Mouse (Mus musculus) gastrocnemius, adult 18-20 months (tissue): ENCODE results near the gene Eif4e1b. TPM values are rescaled to one million over a fixed set of nuclear protein-coding genes. Genes with fewer than 3 reads are reported as not detected.
"Not testable (repeated sequence)": the region's sequence is repeated elsewhere in the genome, so short reads cannot be mapped to it uniquely, and the experiment has no call there.

Experiments used
- DNase-seq: peaks from one replicate; pipeline ENCODE4 v3.0.0; 2021; ENCODE audit warnings: low spot score
- total RNA-seq, 2 experiments: library from RNA; stranded (reverse); gene quantifications; 2 replicates each; pipeline ENCODE4 v1.2.3; 2021

Eif4e1b gene
- total RNA-seq, 2 experiments from 2014 or later = not detected

DNA sequence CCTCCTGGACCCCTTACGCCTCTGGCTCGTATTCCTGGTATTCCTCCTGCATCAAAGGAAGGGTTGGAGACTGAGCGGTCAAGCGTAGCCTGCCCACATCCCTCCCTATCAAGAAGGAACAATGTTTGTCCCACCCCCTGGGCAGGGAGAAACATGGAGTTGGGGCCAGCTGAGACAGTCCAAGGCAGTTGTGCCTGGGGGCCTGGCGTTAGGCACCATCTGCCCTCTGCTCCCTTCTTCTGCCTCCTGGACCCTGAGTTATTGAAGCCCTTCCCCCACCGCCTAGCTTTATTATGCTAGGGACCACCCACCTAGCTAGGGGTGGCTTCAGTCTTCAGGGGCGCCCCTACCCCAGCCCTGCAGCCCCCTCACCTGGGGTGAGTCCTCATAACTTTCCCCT, 24.3 kb upstream of the Eif4e1b start:
- DNase-seq = no peak

DNA sequence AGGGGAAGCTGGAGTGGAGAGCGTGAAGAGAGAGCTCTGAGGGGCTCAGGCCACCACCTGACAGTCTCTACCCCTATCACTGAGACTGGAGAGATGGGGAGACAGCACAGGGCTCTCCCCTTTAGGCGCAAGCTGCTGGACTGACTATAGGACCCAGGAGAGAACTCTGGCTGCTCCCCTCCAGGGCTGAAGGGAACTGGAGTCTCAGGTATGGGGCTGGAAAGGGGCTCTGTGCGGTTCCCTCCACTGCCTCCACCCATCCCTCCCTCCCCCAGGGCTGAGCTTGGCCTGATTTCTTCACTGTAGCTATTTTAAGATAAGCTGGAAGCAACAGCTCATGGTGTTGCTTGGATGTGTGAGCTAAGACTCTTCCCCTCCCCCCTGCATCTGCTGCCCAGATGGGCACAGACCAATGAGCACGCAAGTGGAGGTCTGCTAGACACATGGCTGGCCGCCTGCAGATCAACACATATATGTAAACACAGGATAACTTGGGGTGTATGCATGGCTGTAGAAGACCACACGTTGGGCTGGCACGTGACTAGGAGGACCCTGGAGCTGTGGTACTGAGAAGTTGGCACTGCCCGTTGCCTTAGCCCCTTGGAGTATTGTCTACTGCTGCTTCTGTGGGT, 23.5 kb upstream of the Eif4e1b start:
- DNase-seq = peak; percentile 35

DNA sequence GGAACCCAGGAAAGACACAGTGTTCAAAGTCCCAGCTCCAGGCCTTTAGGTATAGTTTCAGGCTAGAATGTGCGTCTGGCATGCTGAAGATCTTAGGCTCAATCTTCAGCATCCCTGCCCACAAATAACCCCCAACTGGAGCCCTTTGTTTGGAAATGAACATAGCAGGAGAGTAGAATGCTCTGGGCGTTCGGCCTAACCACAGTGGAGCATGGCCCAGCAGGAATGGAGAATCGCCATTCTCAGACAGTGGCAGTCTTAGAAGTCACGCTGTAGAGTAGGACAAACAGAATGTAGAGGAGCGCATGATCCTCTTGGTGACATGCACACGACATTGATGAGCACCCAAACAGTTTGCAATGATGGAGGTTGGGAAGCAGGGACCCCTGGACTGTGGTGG, 22.9 kb upstream of the Eif4e1b start:
- DNase-seq = no peak

DNA sequence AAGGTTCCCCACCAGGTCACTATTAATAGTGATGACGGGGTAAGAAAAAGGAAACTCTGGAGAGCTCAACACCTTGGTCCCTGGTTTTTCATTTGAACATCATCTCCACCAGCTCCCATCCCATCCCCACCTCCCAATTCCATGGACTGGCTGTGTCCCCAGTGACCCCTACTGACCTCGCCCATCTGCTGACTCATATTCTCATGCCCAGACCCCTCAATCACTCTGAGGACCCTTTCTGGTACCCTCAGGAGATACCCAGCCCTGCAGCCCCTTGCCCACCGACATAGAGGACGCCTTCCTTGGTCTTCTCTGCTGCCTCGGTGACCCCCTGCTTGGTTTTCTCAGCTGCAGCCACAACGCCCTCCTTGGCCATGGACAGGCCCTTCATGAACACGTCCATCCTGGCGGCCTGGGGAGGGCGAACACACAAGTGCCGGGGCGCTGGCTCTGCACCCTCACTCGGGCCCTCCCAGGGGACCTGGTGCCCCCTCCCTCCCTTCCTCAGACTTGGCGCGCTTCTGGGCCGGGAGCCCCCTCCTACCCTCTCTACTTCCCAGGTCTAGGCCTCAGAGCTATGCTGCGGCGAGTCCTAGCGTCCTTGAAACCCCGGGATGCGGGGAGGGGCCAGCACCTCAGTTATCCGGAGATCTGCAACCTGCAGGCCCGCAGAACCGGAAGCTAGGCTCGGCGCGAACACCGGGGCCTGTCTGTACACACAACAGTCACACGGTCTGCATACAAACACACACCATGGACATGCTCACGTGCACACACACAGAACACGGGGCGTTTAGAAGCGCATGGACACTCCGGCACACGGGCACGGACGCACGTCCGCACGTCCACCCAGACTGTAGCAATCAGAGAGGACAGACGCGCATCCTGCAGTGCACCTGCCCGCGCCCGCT, 18.3 kb upstream of the Eif4e1b start:
- DNase-seq = no peak

DNA sequence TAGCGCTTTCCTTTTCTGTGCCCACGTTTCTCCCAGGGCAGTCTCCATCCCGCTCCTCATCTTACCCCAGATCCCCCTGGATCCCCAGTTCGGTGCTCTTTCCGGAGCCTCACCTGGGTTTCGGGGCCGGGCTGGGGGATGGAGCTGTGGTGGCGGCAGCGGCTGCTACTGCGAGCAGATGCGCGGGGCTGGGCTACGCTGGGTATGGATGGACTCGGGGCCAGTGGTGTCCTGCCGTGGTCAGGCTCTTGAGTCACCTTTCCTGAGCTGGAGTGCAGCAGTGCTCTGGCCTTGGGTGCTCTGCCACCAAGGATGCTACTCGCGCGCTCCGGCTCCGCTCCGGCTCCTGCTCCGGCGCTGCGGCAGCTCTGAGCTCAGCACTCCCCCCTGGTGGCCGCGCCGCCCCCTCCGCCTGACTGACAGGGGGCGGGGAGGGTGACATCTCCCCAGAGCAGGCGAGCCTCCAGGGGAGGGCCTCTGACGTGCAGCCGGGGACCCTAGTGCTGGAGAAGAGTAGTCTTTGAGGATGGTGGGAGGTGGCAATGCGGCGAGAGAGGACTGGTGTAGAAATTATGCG, 17.5 kb upstream of the Eif4e1b start, which contains the start of gene Sncb:
Gene Sncb, minus strand, starts transcription at position 404 of the 577 bp plus-strand sequence.
- peak; percentile 32 for DNase-seq

DNA sequence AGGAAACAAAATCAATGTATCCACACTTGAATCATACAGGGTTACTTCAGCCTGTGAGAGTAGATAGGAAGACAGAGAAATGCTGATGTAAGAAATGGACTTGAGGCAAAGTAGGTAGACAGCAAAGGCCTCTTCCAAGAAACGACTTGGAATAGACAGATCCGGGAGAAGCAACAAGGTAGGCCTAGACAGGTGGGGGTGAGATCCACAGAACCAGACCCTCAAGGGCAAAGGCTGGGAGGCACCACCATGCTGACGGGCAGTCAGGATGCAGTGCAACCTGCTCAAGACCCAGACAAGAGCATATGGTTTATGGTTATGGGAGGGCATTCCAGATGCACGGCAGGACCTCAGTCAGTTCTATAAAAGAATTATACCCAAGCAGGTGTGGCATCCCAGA, 16.8 kb upstream of the Eif4e1b start:
- no peak for DNase-seq

DNA sequence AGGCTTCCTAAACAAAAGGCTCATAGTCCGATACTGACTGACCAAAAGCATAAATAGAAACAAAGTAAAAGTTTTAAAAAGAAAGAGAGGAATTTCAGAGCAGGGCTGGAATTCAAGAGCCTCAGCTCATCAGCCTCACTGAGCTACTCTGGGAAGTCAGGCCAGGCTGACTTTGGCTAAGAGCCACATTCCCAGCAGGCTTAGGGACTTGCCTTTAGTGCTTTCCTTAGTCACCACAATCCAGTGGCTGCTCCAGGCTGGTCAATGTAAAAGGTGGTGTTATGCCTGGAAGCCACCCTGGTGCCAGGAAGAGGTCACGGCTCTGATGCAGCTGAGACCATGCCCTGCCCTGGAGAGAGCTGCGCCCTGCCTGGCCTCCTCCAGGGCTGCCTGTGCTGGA, 3.2 kb upstream of the Eif4e1b start:
- peak; percentile 30 for DNase-seq

DNA sequence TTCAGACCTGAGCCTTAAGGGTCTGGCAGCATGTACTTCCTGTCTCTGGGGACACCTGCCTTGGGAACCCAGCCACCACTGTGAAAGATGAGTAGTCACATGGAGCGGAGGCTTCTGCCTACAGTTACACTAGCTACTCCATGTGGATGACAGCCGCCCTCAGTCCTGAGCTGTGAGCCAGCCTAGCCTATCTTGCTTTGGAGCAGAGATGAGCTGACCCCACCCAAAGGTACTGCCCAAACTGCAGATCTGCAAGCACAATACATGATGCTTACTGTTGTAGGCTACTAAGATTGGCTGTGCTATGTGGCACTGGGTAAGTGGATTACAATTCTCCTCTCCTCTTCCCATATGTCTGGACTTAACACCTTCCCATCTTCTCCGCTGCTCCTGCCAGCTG, 2.7 kb upstream of the Eif4e1b start:
- peak; percentile 36 for DNase-seq

DNA sequence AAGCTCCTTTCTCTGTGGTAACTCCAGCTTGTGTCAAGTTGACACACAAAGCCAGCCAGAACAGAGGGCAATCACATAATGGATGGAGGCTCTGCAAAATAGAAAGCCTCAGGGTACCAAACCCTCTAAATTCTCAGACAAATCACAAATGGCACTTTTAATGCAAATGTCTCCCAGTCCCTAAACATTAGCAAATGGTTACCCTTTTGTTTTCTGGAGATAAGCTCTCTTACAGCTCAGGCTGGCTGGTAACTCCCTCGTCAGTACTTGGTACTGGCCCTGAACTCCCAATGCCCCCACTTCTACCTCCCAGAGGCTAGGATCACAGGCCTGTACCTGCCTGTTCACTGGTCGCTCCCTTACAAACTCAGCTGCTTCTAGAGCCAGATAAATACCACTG, 563 bp upstream of the Eif4e1b start:
- no peak for DNase-seq

DNA sequence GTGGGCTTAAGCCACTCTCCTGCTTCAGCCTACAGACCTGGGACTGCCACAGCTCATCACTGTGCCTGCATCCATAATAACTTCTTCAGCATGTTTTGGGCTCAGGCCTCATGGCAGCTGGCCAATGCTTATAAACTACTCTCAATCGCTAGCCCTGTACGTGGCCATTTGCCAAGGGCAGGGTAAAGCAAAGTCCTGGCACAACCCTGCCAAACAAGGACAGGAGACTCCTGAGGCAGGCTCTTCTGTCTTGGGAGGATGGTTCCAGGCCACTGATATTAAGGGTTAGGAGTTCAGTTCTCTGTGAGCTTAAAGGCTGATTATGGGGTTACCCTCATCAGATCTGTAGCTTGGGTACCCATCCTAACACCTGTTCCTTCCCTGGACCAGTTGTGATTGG, 3.8 kb downstream of the Eif4e1b start:
- not testable (repeated sequence) for DNase-seq

DNA sequence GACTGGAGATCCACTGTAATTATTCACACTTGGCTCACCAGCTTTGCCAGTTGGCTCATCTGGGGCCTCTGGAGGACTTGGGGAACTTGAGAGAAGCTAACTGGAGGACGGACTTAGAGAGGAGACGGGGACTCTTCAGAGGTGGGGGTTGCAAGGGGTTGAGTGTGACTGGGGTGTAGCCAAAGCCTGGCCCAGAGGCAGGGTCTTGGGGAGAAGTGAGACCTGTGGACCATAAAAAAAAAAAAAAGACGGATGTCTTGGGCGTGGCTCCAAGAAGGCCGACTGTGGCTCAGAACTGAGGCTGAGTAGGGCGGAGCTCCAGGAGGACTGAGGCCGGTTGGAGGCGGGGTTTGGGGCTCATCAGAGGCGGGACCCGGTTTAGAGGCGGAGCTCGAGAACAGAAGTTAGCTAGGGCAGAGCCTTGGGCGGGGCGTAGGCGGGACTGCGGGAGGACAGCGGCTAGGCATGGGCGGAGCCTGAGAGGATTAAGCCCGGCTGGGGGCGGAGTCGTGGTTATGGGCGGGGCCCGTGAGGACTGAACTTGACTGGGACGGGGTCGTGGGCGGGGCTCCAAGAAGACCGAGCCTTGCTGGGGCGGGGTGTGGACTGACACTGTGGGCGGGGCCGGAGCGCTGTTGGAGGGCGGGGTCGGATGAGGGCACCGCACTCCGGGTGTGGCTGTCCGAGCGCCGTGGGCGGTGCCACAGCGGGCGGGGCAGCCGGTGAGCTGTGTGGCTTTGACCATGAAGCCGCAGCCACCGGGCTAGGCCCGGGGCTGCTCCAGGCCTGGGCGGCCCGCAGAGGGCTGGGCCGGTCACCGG, 5.2 kb downstream of the Eif4e1b start, which contains the start of gene Tspan17:
Gene Tspan17, plus strand, starts transcription at position 638 of the 821 bp plus-strand sequence.
- peak; percentile 99 for DNase-seq

DNA sequence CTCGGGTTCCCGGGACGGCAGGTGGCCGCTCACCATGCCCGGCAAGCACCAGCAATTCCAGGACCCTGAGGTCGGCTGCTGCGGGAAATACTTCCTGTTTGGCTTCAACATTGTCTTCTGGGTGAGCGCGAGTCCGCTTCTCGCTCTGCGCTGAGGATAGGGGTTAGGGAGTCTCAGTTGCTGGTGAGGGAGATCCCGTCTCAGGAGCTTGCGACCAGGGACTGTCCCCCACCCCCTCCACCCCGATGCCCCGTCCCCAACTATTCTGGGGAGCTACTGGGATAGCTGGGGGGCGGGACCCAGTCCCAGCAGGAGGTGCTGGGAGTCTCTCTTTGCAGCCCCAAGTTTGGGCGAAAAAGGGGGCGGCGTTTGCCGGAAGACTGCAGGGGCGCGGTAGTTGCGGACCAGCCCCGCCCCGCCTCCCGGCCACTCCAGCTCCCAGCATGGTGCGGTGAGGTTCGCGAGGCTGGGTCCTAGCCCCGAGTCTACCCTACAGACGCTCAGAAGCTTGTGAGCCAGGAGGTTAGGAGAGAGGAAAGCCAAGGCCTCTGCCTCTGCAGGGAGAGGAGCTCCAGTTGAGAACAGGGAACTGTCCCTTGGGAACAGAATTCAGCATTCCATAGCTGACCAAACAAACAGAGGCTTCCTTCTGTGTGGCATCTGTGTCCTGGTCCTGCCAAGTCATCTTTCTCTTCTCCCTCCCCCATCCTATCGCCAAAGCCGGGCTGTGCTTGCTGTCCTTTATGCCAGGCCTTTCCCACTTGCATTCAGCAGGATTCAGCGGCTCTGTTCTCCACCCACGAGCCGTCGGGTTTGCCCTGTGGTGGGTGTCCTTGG, 6.0 kb downstream of the Eif4e1b start:
- DNase-seq = peak; percentile 50

DNA sequence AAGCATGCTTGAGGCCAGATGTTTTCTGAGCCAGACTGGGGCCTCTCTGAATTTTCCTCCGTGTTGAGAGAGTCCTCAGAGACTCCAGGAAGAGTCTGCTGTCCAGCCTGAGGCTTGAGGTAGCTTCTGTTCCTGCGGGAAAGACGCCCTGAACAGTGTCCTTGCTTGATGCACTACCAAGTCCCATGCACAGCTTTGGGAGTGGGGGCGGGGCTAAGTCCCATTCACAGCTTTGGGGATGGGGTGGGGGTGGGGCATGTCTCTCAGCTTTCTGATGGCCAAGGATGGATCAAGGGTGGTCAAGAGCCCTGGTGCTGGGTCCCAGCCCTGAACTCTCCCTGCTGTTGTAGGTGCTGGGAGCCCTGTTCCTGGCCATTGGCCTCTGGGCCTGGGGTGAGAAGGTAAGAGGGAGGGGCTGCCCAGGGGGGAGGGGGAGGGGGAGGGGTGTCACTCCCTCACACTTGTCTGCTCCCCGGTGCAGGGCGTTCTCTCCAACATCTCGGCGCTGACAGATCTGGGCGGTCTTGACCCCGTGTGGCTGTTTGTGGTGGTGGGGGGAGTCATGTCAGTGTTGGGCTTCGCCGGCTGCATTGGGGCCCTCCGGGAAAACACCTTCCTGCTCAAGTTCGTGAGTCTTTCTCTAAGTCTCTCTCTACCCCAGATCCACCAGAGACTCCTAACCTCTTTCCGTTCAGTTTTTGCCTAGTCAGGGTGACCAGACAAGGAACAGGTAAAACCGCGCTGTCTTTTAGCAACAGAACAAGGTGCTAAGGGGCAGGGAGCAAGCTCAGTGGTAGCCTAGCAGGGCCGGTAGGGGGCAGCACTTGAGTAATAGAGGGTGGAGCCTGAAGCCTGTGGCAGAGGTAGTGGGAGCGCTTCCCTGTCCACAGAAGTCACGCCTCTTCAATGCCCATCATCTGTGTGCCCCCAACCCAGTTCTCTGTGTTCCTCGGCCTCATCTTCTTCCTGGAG, 8.7 kb downstream of the Eif4e1b start:
- no peak for DNase-seq

DNA sequence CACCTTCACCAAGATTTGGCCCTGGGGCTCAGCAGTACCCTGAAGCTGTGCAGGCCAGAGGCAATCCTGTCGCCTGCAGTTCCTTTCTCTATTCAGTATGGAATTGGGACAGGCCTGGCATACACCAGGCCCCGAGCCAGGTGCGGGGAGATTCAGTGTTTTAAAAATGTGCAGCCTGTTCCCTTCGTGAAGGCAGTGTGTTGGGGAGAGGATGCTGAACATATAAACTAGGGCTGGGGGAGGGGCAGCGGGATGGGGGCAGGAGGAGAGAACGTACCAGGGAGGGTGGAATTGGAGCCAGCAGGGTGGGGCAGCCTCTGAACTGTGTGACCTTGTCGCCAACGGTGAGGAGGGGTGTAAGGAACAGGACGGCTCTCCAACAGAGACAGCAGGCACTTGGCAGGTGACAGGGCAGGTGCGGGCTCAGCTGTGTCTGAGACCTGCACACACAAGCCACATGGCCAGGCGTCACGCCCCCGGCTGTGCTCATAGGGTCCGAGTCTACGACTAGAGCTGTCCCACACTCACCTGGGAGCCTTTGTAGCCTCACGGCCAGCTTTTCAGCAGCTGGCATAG, 10.3 kb downstream of the Eif4e1b start:
- no peak for DNase-seq

DNA sequence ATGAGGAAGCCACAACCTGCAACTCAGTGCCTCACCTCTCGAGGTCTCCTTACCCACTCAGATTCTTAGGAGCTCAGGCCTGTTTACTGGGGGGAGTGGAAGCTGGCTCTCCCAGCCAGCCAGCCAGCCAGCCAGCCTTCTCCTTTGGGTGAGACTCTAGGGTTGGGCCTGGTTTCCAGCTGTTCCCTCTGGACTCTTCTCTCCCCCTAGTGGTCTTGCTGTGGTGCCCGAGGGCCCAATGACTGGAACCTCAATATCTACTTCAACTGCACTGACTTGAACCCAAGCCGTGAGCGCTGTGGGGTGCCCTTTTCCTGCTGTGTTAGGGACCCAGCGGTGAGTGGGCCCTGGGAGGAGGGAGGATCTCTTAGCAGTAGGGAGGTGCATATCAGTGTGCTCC, 11.0 kb downstream of the Eif4e1b start:
- DNase-seq = no peak

DNA sequence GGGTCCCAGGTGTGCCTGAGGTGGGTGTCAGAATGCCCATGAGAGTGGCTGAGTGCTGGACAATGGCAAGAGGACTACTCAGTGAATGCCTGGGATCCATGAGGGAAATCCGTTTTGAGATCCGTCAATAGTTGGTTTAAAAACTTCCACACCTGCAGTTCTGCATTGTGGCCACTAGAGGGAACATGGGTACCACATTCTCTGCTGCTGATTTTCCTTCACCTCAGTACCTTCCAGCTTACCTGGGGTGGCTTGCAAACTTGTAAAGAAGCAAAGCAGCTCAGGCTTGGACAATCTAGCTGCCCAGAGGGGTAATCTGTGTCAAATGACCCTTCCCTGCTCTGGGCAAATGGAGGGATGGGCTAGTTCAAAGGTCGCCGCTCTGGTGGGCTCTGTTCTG, 13.6 kb downstream of the Eif4e1b start:
- peak; percentile 39 for DNase-seq

DNA sequence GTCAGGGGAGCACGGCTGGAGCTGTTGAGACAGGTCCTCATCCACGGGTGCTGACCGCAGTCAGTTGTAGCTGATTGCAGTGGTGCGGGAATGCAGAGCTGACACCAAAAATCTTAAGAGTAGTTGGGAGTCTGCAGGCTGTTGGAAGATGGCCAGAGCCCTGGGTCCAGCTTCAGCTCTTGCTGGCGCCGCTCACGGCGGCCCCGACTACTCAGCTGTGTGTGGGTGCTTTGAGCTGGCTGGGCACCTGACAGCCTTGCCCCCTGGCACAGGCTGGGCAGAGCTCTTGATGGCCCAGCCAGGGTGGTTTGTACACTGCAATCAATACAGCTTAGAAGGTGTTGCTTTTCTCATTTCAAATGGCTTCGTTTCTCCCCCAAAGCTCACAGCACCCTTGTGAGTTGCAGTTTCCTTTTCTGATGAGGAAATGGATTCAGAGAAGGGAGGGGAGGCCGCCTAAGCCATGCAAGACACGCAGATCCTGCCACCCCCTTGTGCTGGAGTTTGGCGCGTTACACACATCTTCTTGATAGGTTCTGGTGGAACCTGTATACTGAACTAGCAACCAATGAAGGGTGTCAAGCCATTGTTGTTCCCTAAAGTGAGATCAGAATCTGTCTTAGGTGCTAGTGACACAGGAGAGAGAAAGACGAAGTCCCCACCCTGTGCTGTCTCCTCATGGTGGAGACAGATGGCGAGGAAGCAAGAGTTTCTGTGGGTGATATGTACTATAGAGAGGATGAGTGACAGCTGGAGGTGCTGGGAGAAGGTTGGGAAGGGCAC, 14.3 kb downstream of the Eif4e1b start:
- no peak for DNase-seq

DNA sequence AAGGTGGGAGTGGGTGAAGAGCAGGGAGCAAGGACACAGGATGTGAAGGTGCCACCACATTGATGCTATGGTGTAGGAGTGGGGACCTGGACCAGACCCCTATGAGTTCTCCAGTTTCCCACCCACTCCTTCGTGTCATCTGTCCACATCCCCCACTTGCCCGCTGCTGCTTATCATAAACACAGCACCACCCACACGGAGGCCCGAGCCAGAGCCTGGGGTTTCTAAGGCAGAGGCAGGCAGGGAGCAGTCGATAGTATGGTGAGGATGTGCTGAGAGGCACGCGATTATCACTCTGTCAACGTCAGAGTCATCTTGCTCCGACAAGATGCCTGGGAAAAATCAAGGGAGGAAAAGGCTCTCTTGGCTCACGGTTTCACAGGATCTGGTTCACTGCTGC, 14.9 kb downstream of the Eif4e1b start:
- no peak for DNase-seq
